Mouse (Mus musculus) embryonic facial prominence, embryonic 15.5 days (tissue): ENCODE results near the gene Cnpy1. TPM values are rescaled to one million over a fixed set of nuclear protein-coding genes. Genes with fewer than 3 reads are reported as not detected.
A peak's percentile ranks its signal among the peaks of the same experiment; 100 is the strongest.

Source experiments
- ATAC-seq: fragments of 200-750 bp; cut with Nextera tagmentation; 2 replicates; pipeline ENCODE4 v1.8.0; 2017; ENCODE audit warnings: low read depth, moderate TSS enrichment; ENCODE audit not compliant: insufficient number of reproducible peaks, low FRiP score, low TSS enrichment
- H3K27ac ChIP-seq: fragments of 300-500 bp; sonication (generic); replicated peaks from 2 replicates; pipeline ENCODE4 v1.5.1; 2015; ENCODE audit warnings: mild to moderate bottlenecking, inconsistent platforms
- H3K27me3 ChIP-seq: fragments of 300-500 bp; sonication (generic); 2 replicates; pipeline ENCODE4 v1.6.1; 2015; ENCODE audit warnings: inconsistent platforms
- H3K36me3 ChIP-seq: fragments of 300-500 bp; sonication (generic); 2 replicates; pipeline ENCODE4 v1.6.1; 2015; ENCODE audit warnings: mild to moderate bottlenecking, inconsistent platforms
- H3K4me1 ChIP-seq: fragments of 300-500 bp; sonication (generic); 2 replicates; pipeline ENCODE4 v1.6.1; 2015; ENCODE audit warnings: inconsistent platforms
- H3K4me2 ChIP-seq: fragments of 300-500 bp; sonication (generic); replicated peaks from 2 replicates; pipeline ENCODE4 v1.6.1; 2015; ENCODE audit warnings: mild to moderate bottlenecking, inconsistent platforms
- H3K4me3 ChIP-seq: fragments of 300-500 bp; sonication (generic); replicated peaks from 2 replicates; pipeline ENCODE4 v1.5.1; 2015; ENCODE audit warnings: mild to moderate bottlenecking, inconsistent platforms
- H3K9ac ChIP-seq: fragments of 300-500 bp; sonication (generic); 2 replicates; pipeline ENCODE4 v1.6.1; 2015; ENCODE audit warnings: inconsistent platforms
- H3K9me3 ChIP-seq: fragments of 300-500 bp; sonication (generic); replicated peaks from 2 replicates; pipeline ENCODE4 v1.6.1; 2016; ENCODE audit warnings: inconsistent platforms
- WGBS: fragments of 180-500 bp; shearing (Covaris S2); methylation state at CpG from one replicate; pipeline ENCODE4 v1.1.7; 2015; 5-methylcytosine and 5-hydroxymethylcytosine counted together
- polyA plus RNA-seq: library from polyadenylated mRNA; unstranded; fragments of >200 nt; fragmentation: Nextera tagmentation; extraction: Ambion mirVana; gene quantifications from 2 replicates; pipeline ENCODE4 v1.2.1, GENCODE M21; 2015

Cnpy1 gene
- polyA plus RNA-seq, 1 experiment from 2014 or later, result 1.6 TPM

DNA sequence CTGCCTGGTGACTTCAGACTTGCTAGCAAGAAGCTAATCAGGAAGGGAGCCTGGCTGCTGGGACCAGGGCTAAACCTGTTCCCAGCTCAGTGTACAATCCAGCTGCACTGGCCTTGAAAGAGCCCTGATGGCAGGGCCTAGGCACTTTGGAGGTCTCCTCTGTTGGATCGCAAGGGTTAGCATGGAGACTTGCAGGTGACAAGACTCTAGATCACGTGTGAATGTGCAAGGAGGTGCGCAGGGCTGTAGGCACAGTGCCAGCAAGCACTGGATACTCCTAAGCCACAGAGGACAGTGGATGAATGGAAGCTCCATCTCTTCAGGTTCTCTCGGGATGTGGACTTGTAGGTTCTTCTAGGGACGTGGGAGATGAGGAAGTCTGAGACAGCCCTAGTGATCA, 6.7 kb downstream of the Cnpy1 start:
- no peaks in the 10 kb centered on the region for H3K9me3 ChIP-seq
- no peak overlapping the region for H3K27ac ChIP-seq
- H3K27me3 ChIP-seq, result no peaks in the 10 kb centered on the region
- H3K4me2 ChIP-seq, result no peak overlapping the region
- H3K9ac ChIP-seq, result no peak overlapping the region
- H3K36me3 ChIP-seq, result no peaks in the 10 kb centered on the region
- ATAC-seq, result no peak
- 76% methylated on average over 5 of the region's 5 CpGs for WGBS
- no peaks in the 10 kb centered on the region for H3K4me1 ChIP-seq
- H3K4me3 ChIP-seq, result no peak overlapping the region

DNA sequence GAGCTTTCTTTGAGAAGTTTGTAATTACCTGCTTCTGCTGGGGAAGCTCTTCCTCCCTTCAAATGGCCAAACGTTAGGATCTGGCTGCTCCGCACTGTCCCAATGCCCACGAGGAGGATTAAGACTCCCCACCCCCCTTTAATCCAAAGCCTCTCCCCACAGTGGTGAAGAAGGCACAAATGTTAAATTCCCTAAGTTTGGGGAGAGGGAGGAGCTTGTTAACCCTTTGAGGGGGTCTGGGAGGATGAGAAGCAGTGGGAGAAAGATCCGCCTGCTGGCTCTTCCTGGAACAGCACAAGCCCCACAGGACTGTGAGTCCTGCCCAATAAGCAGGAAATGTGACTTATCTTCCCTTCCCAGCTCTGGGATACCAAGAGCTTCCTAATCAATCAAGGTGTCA, 7.5 kb downstream of the Cnpy1 start:
- Histone ChIP-seq H3K4me3 (no peak overlapping the region), H3K27ac (no peak overlapping the region), H3K27me3 (no peaks in the 10 kb centered on the region), H3K4me2 (no peak overlapping the region), H3K9me3 (no peaks in the 10 kb centered on the region), H3K9ac (no peak overlapping the region), H3K4me1 (no peaks in the 10 kb centered on the region), H3K36me3 (no peaks in the 10 kb centered on the region)
- 18% methylated on average over 4 of the region's 4 CpGs for WGBS
- ATAC-seq, result no peak

DNA sequence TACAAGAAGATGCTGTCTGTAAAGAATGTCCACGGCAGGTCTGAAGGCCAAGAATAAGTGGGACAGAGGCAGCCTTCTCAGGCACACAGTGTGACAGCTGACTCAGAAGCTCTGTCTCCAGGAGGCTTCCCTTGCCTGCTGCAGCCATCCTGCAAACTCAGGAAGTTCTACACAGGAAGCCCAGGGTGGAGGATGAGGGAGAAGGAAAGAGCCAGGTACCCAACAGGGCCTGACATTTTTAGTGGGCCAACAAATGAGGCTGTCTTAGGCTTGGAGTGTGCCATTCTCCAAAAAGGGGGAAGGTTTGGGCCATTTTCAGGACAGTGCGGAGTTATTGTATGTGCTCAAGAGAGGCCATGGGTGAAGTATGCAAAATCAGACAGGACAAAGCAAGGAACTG, 7.9 kb downstream of the Cnpy1 start:
- no peak overlapping the region for H3K4me3 ChIP-seq
- H3K27me3 ChIP-seq, result no peaks in the 10 kb centered on the region
- no peaks in the 10 kb centered on the region for H3K4me1 ChIP-seq
- H3K4me2 ChIP-seq, result no peak overlapping the region
- no peak overlapping the region for H3K9ac ChIP-seq
- H3K36me3 ChIP-seq, result no peaks in the 10 kb centered on the region
- ATAC-seq, result no peak
- no peaks in the 10 kb centered on the region for H3K9me3 ChIP-seq
- no peak overlapping the region for H3K27ac ChIP-seq
- WGBS, result 73% methylated on average over 2 of the region's 2 CpGs

DNA sequence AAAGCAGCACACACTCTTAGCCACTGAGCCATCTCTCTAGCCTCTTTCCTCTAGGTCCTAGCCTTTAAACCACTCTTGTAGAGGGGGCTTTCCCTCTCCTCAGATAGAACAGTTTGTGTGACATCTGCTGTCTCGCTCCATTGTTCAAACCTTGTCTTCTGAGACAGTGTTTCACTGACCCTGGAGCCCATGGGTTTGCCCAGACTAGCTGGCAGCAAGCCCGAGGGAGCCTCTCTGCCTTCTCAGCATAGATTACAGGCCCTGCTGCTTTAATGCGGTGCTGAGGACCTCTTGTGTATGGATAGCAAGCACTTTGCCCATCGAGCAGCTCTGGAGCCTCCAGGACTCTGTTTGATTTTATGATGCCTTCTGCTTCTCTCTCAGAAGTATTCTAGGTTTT, 8.6 kb downstream of the Cnpy1 start:
- Histone ChIP-seq H3K27me3 (no peaks in the 10 kb centered on the region), H3K9ac (no peak overlapping the region), H3K4me1 (no peaks in the 10 kb centered on the region), H3K36me3 (no peaks in the 10 kb centered on the region), H3K4me2 (no peak overlapping the region), H3K9me3 (no peaks in the 10 kb centered on the region), H3K4me3 (no peak overlapping the region), H3K27ac (no peak overlapping the region)
- 37% methylated on average over 4 of the region's 4 CpGs for WGBS
- ATAC-seq, result no peak

DNA sequence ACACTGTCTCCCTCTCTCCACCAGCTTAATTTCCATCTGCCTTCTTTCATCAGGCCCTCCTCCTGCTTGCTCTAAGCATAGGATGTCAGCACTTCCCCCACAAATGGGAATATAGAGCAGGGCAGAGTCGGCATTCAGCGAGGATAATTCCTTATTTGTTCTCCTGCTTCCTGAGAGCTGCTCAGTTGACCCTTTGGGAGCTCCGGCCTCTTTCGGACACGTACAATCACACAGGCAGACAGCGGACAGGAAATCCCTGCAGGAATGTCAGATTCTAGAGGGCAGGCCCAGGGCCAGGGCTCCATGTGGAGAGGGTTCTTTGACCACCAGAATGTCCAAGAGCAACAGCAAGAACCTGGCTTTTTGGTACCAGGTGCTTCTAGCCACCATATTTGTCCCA, 9.5 kb downstream of the Cnpy1 start:
- ATAC-seq, result no peak
- H3K27ac ChIP-seq, result no peak overlapping the region

DNA sequence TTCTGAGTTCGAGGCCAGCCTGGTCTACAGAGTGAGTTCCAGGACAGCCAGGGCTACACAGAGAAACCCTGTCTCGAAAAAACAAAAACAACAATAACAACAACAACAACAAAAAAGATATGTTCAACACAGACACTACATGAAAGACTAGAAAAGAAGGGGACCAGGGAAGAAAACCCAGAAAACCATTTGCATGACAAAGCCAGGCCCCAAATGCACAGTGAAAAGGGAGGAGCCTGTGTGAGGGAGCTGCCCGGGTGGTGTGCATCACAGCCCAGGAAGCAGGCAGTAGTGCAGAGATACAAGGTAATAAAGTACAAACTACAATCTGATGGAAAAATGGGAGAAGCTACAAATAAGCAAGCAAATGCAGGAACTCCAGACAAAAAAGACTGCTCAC, 13.5 kb downstream of the Cnpy1 start:
- Histone ChIP-seq H3K4me3 (no peak overlapping the region), H3K4me2 (no peak overlapping the region), H3K9me3 (no peaks in the 10 kb centered on the region), H3K36me3 (no peaks in the 10 kb centered on the region), H3K9ac (no peak overlapping the region), H3K27me3 (no peaks in the 10 kb centered on the region), H3K27ac (no peak overlapping the region), H3K4me1 (no peaks in the 10 kb centered on the region)
- 70% methylated on average over 3 of the region's 3 CpGs for WGBS
- no peak for ATAC-seq

More for the DNA sequence above, 9.5 kb downstream of the Cnpy1 start:
- H3K9me3 ChIP-seq, result no peaks in the 10 kb centered on the region
- H3K4me1 ChIP-seq, result no peaks in the 10 kb centered on the region
- H3K9ac ChIP-seq, result no peak overlapping the region
- H3K4me2 ChIP-seq, result no peak overlapping the region
- 11% methylated on average over 6 of the region's 6 CpGs for WGBS
- H3K27me3 ChIP-seq, result no peaks in the 10 kb centered on the region
- no peaks in the 10 kb centered on the region for H3K36me3 ChIP-seq
- H3K4me3 ChIP-seq, result no peak overlapping the region

DNA sequence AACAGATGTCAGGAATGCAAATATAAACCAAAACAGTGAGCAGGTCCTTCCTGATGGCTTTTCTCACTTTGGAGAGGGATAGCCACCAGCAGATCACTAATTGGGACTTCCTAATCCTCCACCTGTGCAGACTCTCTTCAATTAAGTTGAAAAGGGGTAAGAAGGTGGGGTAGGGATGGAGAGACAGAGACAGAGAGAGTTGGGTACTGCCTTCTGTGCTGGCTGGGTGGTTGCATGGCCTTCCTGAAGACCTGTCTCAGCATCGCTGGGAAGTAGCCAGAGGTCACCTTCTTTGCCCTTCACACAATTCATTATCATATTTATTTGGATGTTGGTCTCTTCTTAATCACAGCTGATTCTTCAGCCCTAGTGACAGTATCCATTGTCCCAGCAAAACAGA, 26.0 kb downstream of the Cnpy1 start:
- Histone ChIP-seq H3K4me2 (no peak overlapping the region), H3K27me3 (peaks cover 18% of the 10 kb centered on the region), H3K9me3 (no peaks in the 10 kb centered on the region), H3K9ac (no peak overlapping the region), H3K36me3 (no peaks in the 10 kb centered on the region), H3K27ac (no peak overlapping the region), H3K4me1 (no peaks in the 10 kb centered on the region), H3K4me3 (no peak overlapping the region)
- 79% methylated on average over 1 of the region's 1 CpGs for WGBS
- ATAC-seq, result no peak

DNA sequence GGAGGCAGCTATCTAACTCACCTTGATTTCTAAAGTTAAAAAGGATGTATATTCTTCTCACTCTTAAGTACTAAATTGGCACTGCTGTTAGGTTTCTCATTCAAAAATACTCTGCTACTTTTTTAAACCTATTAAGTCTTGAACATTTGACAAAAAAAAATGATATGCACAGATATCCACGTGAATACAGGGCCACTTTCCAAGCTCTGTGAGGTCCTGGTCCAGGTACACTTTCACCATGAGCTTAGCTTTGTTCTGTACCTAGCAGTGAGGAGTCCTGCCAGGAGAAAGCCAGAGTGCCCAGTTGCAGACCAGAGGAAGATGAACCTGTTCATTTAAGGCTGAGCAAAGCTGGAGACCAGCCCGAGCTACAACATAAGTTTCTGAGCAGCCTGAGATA, 32.2 kb downstream of the Cnpy1 start:
- WGBS, result 46% methylated on average over 2 of the region's 2 CpGs
- Histone ChIP-seq H3K27me3 (peaks cover 77% of the 10 kb centered on the region), H3K27ac (no peak overlapping the region), H3K4me3 (no peak overlapping the region), H3K36me3 (no peaks in the 10 kb centered on the region), H3K9ac (no peak overlapping the region), H3K9me3 (no peaks in the 10 kb centered on the region), H3K4me1 (peaks cover 9% of the 10 kb centered on the region), H3K4me2 (no peak overlapping the region)
- no peak for ATAC-seq

DNA sequence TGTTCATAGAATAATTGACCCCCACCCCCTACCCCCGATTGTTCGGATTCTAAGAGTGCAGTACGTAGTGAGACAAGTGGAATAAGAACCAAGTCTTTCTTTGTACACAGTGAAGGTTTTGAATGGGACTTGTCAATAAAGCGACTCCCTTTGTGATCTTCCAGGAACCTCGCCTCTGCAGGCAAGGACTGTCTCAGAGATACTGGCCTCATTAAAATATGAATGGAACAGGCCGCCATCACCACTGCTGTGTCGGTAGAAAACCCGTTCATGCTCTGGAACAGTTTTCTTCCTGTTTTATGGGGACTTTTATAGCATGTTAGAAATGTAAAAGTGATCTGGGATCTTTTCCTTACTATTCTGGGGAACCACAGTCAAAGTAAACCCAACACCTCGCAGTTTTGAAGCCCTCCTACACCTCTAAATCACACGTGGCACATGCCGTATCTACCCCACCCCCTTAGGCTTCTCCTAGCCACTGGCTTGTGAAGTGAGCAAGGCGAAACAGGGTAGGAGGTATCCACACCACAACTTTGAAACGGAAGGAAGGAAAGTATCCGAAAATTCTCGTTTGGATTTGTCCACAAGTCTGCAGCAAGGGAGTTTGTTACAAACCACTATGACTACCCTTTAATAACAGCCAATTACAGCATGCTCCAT, 33.8 kb downstream of the Cnpy1 start:
- H3K9ac ChIP-seq, result no peak overlapping the region
- H3K4me3 ChIP-seq, result no peak overlapping the region
- 3% methylated on average over 15 of the region's 15 CpGs for WGBS
- H3K36me3 ChIP-seq, result no peaks in the 10 kb centered on the region
- no peak for ATAC-seq
- H3K4me2 ChIP-seq, result no peak overlapping the region
- no peak overlapping the region for H3K27ac ChIP-seq
- H3K9me3 ChIP-seq, result no peaks in the 10 kb centered on the region
- H3K4me1 ChIP-seq, result peaks cover 9% of the 10 kb centered on the region
- peaks cover 91% of the 10 kb centered on the region for H3K27me3 ChIP-seq

DNA sequence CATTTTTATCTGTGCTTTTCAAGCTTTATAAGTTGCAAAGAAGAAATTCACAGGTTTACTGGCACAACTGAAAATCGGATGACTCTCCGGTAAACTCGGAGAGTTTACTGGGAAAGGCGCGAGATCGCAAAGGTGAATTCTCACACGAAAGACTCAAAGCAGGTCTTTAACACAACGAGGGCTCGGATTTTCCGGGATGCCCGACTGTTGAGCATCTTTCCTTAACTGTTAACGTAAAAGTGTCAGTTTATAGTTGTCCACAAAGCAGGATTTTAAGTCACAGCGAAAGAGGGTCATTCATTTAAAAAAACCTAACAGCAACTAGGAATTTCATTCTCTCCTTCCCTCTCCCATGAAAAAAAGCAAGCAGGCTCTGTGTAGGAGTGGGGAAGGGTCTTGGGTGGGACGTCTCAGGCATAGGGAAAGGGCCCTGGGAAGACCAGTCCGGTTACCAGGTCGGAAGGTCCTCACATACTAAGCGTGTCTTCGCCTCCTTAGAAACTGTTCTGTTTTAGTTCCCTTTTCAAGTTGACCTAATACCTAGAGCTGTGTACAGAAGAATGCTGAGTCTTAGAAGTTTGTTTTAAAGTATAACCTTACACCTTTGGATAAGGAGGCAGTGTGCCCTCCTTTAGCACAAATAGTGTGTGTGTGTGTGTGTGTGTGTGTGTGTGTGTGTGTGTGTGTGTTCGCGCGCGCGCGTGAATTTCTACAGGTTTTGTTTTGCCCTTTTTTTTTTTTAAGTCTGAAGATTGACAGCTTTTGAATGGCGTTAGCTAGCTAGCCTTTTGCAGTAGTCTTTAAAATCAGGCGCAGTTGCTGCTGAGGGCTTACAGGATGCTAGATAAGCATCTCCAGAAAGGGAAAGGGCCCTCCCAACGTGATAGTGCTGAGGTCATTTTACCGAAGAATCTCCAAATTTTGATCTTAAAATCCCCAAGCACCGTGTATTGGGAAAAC, 34.7 kb downstream of the Cnpy1 start:
- Histone ChIP-seq H3K9me3 (no peaks in the 10 kb centered on the region), H3K4me2 (no peak overlapping the region), H3K9ac (no peak overlapping the region), H3K27ac (no peak overlapping the region), H3K27me3 (peaks cover 92% of the 10 kb centered on the region), H3K4me1 (peaks cover 9% of the 10 kb centered on the region), H3K36me3 (no peaks in the 10 kb centered on the region), H3K4me3 (no peak overlapping the region)
- WGBS, result 2% methylated on average over 29 of the region's 29 CpGs
- ATAC-seq, result no peak

DNA sequence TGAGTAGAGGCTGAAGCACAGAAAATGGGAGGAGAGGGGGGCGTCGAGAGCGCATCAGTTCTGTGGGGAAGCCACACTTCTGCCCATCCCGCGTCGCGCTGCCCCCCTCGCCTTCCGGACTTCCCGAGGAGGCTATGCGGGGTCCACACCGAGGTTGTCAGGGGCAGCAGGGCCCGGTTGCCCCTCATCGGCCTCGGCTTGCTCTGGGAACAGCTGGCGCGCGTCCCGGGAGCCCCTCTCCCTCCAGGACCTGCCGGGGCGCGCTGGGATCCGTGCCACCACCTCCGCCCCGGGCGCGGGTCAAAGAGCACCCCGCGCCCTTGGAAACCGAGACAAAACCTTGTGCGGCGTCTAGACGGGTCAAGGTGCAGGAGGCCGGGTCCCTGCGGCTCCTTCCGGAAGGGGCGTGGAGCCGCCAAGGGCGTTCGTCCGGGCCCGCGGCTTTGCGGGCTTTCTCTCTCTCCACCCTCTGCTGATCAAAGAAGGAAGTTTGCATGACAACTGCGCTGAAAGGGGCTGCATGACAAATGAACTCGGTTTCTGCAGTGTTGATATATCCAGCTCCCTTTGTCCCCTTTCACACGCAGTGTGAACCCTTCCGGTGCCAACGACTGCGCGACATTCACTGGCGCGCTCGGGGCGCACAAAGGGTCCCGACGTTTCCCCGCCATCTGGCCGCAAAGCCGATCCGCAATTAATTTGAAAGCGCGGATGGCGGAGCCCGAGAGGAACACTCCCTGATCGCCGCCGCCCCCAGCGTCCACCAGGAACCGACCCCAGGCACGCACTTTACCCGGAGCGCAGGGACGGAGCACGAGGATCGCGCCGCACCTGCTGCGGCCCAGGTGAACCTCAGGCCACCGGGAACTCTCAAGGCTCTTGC, 35.8 kb downstream of the Cnpy1 start:
- Histone ChIP-seq H3K4me1 (peaks cover 9% of the 10 kb centered on the region), H3K9me3 (no peaks in the 10 kb centered on the region), H3K4me3 (peak overlapping the region; percentile 32), H3K9ac (no peak overlapping the region), H3K36me3 (no peaks in the 10 kb centered on the region), H3K27me3 (peaks cover 91% of the 10 kb centered on the region), H3K4me2 (peak overlapping the region; percentile 51), H3K27ac (no peak overlapping the region)
- no peak for ATAC-seq
- under 1% methylated on average over 80 of the region's 80 CpGs for WGBS
